Mouse (Mus musculus): ENCODE results near the gene Pnpla6.

DNA sequence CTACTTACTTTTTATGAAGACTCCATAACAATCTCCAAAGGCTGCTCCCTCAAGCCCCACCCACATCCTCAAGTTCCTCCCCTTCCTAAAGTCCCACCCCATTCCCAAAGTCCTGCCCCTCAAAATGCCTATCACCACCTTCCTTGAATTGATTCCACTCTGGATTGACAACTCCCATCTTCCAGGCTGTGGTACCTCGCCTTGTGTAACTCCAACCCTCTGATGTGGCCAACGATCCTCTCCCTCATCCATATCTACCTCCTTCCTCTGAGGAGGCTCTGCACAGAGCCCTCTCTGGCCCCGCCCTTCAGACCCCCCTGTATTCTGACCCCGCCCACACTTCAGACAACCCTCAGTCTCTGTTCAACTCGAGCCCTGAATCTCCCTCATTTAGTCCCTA, 30.0 kb upstream of the Pnpla6 start:
- TF ChIP-seq EP300 (IDR thresholded peaks at IDR 0.05), result no peak
- no peak for TF ChIP-seq CTCF (IDR thresholded peaks at IDR 0.05)

Data from lung, postnatal 0 days (tissue).